Mouse (Mus musculus): Measurements from ENCODE around the gene Rmnd5b.
"Not testable (repeated sequence)": the region's sequence is repeated elsewhere in the genome, so short reads cannot be mapped to it uniquely, and the experiment has no call there.

Gene Rmnd5b

GRCm38 (mm10) chr11:51620084-51620483 lies 15.6 kb downstream of the Rmnd5b start:
- no peak for DNase-seq (ENCODE audit: low spot score)

- peak; percentile 99 for DNase-seq (ENCODE audit: low spot score)
Observed at GRCm38 (mm10) chr11:51619409-51620060, 16.2 kb downstream of the Rmnd5b start, which contains the start of gene Nhp2. Gene Nhp2 (plus strand): TSS chr11:51619735.

GRCm38 (mm10) chr11:51618894-51619408 lies 16.7 kb downstream of the Rmnd5b start:
- no peak for DNase-seq (ENCODE audit: low spot score)

- DNase-seq (ENCODE audit: low spot score): peak; percentile 68
Observed at GRCm38 (mm10) chr11:51617693-51618092, 18.0 kb downstream of the Rmnd5b start.

GRCm38 (mm10) chr11:51616113-51616512 lies 19.6 kb downstream of the Rmnd5b start:
- not testable (repeated sequence) for DNase-seq (ENCODE audit: low spot score)

- peak; percentile 88 for DNase-seq (ENCODE audit: low spot score)
Observed at GRCm38 (mm10) chr11:51615601-51616000, 20.1 kb downstream of the Rmnd5b start.

GRCm38 (mm10) chr11:51615129-51615528 lies 20.6 kb downstream of the Rmnd5b start:
- DNase-seq (ENCODE audit: low spot score): no peak

GRCm38 (mm10) chr11:51614256-51614655 lies 21.4 kb downstream of the Rmnd5b start:
- DNase-seq (ENCODE audit: low spot score): no peak

- not testable (repeated sequence) for DNase-seq (ENCODE audit: low spot score)
Observed at GRCm38 (mm10) chr11:51609940-51610339, 25.8 kb downstream of the Rmnd5b start.

- DNase-seq (ENCODE audit: low spot score): no peak
Observed at GRCm38 (mm10) chr11:51609266-51609909, 26.3 kb downstream of the Rmnd5b start.

- DNase-seq (ENCODE audit: low spot score): no peak
Observed at GRCm38 (mm10) chr11:51607096-51607738, 28.5 kb downstream of the Rmnd5b start.

GRCm38 (mm10) chr11:51606447-51607095 lies 29.1 kb downstream of the Rmnd5b start, which contains the start of gene Hnrnpab:
Gene Hnrnpab (minus strand): TSS chr11:51606847.
- DNase-seq (ENCODE audit: low spot score): peak; percentile 97

GRCm38 (mm10) chr11:51605602-51606446 lies 29.9 kb downstream of the Rmnd5b start:
- DNase-seq (ENCODE audit: low spot score): peak; percentile 84

GRCm38 (mm10) chr11:51602253-51602652 lies 33.4 kb downstream of the Rmnd5b start:
- DNase-seq (ENCODE audit: low spot score): no peak

- no peak for DNase-seq (ENCODE audit: low spot score)
Observed at GRCm38 (mm10) chr11:51597553-51597952, 38.1 kb downstream of the Rmnd5b start.

GRCm38 (mm10) chr11:51595459-51596083 lies 40.1 kb downstream of the Rmnd5b start:
- no peak for DNase-seq (ENCODE audit: low spot score)

- DNase-seq (ENCODE audit: low spot score): no peak
Observed at GRCm38 (mm10) chr11:51594715-51595350, 40.9 kb downstream of the Rmnd5b start.

- no peak for DNase-seq (ENCODE audit: low spot score)
Observed at GRCm38 (mm10) chr11:51593849-51594248, 41.8 kb downstream of the Rmnd5b start.

- DNase-seq (ENCODE audit: low spot score): no peak
Observed at GRCm38 (mm10) chr11:51593368-51593767, 42.3 kb downstream of the Rmnd5b start.

- no peak for DNase-seq (ENCODE audit: low spot score)
Observed at GRCm38 (mm10) chr11:51591915-51592314, 43.8 kb downstream of the Rmnd5b start.

Measured in yolk sac, embryonic 10.5 days (tissue).